Mouse (Mus musculus): ENCODE results near the gene Parva. TPM values are rescaled to one million over a fixed set of nuclear protein-coding genes. Genes with fewer than 3 reads are reported as not detected.

Gene Parva
- polyA plus RNA-seq, 1 experiment from 2014 or later: 107 TPM

GRCm38 (mm10) chr7:112530924-112531323 lies 103.6 kb downstream of the Parva start:
- Histone ChIP-seq H3K27me3 (no peaks in the 10 kb centered on the region), H3K9me3 (replicated peaks) (no peaks in the 10 kb centered on the region), H3K4me3 (replicated peaks) (no peak overlapping the region), H3K9ac (no peak overlapping the region), H3K36me3 (no peaks in the 10 kb centered on the region), H3K4me2 (no peak overlapping the region), H3K4me1 (peaks cover 42% of the 10 kb centered on the region), H3K27ac (no peak overlapping the region)
- WGBS: 66% methylated on average over 5 of the region's 5 CpGs
- ATAC-seq (replicated peaks; ENCODE audit: low FRiP score): no peak

GRCm38 (mm10) chr7:112534148-112534547 lies 106.8 kb downstream of the Parva start:
- Histone ChIP-seq H3K4me3 (replicated peaks) (no peak overlapping the region), H3K4me2 (no peak overlapping the region), H3K4me1 (peaks cover 23% of the 10 kb centered on the region), H3K27me3 (no peaks in the 10 kb centered on the region), H3K9ac (no peak overlapping the region), H3K36me3 (no peaks in the 10 kb centered on the region), H3K27ac (peak overlapping the region; percentile 69; the same call in 1 of the 2 replicates), H3K9me3 (replicated peaks) (no peaks in the 10 kb centered on the region)
- no peak for ATAC-seq (replicated peaks; ENCODE audit: low FRiP score)
- 67% methylated on average over 3 of the region's 3 CpGs for WGBS

- 36% methylated on average over 16 of the region's 16 CpGs for WGBS
- no peak overlapping the region for H3K9ac ChIP-seq
- no peak overlapping the region for H3K4me3 ChIP-seq (replicated peaks)
- 0 out of 2 replicates have a peak, but pooled peaks have one; percentile 36 for ATAC-seq (replicated peaks; ENCODE audit: low FRiP score)
- H3K9me3 ChIP-seq (replicated peaks): no peaks in the 10 kb centered on the region
- H3K27ac ChIP-seq: peak overlapping the region; percentile 69
- H3K27me3 ChIP-seq: no peaks in the 10 kb centered on the region
- H3K4me2 ChIP-seq: no peak overlapping the region
- H3K36me3 ChIP-seq: no peaks in the 10 kb centered on the region
- H3K4me1 ChIP-seq: peaks cover 23% of the 10 kb centered on the region
Observed at GRCm38 (mm10) chr7:112535408-112535921, 108.2 kb downstream of the Parva start.

- 82% methylated on average over 3 of the region's 3 CpGs for WGBS
- Histone ChIP-seq H3K36me3 (peaks cover 67% of the 10 kb centered on the region), H3K4me1 (no peaks in the 10 kb centered on the region), H3K4me2 (no peak overlapping the region), H3K9ac (no peak overlapping the region), H3K27ac (no peak overlapping the region), H3K4me3 (replicated peaks) (no peak overlapping the region), H3K9me3 (replicated peaks) (no peaks in the 10 kb centered on the region), H3K27me3 (no peaks in the 10 kb centered on the region)
- ATAC-seq (replicated peaks; ENCODE audit: low FRiP score): no peak
Observed at GRCm38 (mm10) chr7:112549136-112549535, 121.8 kb downstream of the Parva start.

GRCm38 (mm10) chr7:112561504-112561903 lies 134.2 kb downstream of the Parva start:
- no peaks in the 10 kb centered on the region for H3K9me3 ChIP-seq (replicated peaks)
- H3K9ac ChIP-seq: no peak overlapping the region
- WGBS: 89% methylated on average over 3 of the region's 3 CpGs
- H3K4me2 ChIP-seq: no peak overlapping the region
- peaks cover 70% of the 10 kb centered on the region for H3K36me3 ChIP-seq
- H3K4me1 ChIP-seq: no peaks in the 10 kb centered on the region
- no peak for ATAC-seq (replicated peaks; ENCODE audit: low FRiP score)
- H3K4me3 ChIP-seq (replicated peaks): no peak overlapping the region
- no peaks in the 10 kb centered on the region for H3K27me3 ChIP-seq
- no peak overlapping the region for H3K27ac ChIP-seq

GRCm38 (mm10) chr7:112567004-112567403 lies 139.7 kb downstream of the Parva start:
- WGBS: 96% methylated on average over 4 of the region's 4 CpGs
- Histone ChIP-seq H3K9ac (no peak overlapping the region), H3K36me3 (peaks cover 62% of the 10 kb centered on the region), H3K9me3 (replicated peaks) (no peaks in the 10 kb centered on the region), H3K27me3 (no peaks in the 10 kb centered on the region), H3K27ac (no peak overlapping the region), H3K4me1 (0 out of 2 replicates have a peak, but pooled peaks cover 5% of the 10 kb centered on the region), H3K4me3 (replicated peaks) (no peak overlapping the region), H3K4me2 (no peak overlapping the region)
- ATAC-seq (replicated peaks; ENCODE audit: low FRiP score): no peak

GRCm38 (mm10) chr7:112568961-112569360 lies 141.7 kb downstream of the Parva start:
- no peak overlapping the region for H3K4me2 ChIP-seq
- H3K4me3 ChIP-seq (replicated peaks): no peak overlapping the region
- H3K4me1 ChIP-seq: 0 out of 2 replicates have a peak, but pooled peaks cover 5% of the 10 kb centered on the region
- H3K36me3 ChIP-seq: peaks cover 57% of the 10 kb centered on the region
- H3K9me3 ChIP-seq (replicated peaks): no peaks in the 10 kb centered on the region
- ATAC-seq (replicated peaks; ENCODE audit: low FRiP score): no peak
- H3K27me3 ChIP-seq: no peaks in the 10 kb centered on the region
- 50% methylated on average over 5 of the region's 5 CpGs for WGBS
- H3K27ac ChIP-seq: no peak overlapping the region
- no peak overlapping the region for H3K9ac ChIP-seq

GRCm38 (mm10) chr7:112581621-112582020 lies 154.3 kb downstream of the Parva start:
- Histone ChIP-seq H3K4me1 (no peaks in the 10 kb centered on the region), H3K27me3 (no peaks in the 10 kb centered on the region), H3K36me3 (peaks cover 80% of the 10 kb centered on the region), H3K9me3 (replicated peaks) (no peaks in the 10 kb centered on the region), H3K4me2 (no peak overlapping the region), H3K9ac (no peak overlapping the region), H3K27ac (no peak overlapping the region), H3K4me3 (replicated peaks) (no peak overlapping the region)
- 75% methylated on average over 6 of the region's 6 CpGs for WGBS
- no peak for ATAC-seq (replicated peaks; ENCODE audit: low FRiP score)

GRCm38 (mm10) chr7:112582882-112583405 lies 155.6 kb downstream of the Parva start:
- ATAC-seq (replicated peaks; ENCODE audit: low FRiP score): no peak
- Histone ChIP-seq H3K4me2 (no peak overlapping the region), H3K9ac (no peak overlapping the region), H3K4me1 (no peaks in the 10 kb centered on the region), H3K36me3 (peaks cover 72% of the 10 kb centered on the region), H3K9me3 (replicated peaks) (no peaks in the 10 kb centered on the region), H3K27me3 (no peaks in the 10 kb centered on the region), H3K27ac (no peak overlapping the region), H3K4me3 (replicated peaks) (no peak overlapping the region)
- WGBS: 85% methylated on average over 6 of the region's 6 CpGs

- Histone ChIP-seq H3K27me3 (no peaks in the 10 kb centered on the region), H3K4me1 (no peaks in the 10 kb centered on the region), H3K36me3 (peaks cover 52% of the 10 kb centered on the region), H3K4me2 (no peak overlapping the region), H3K27ac (no peak overlapping the region), H3K9me3 (replicated peaks) (no peaks in the 10 kb centered on the region), H3K4me3 (replicated peaks) (no peak overlapping the region), H3K9ac (no peak overlapping the region)
- ATAC-seq (replicated peaks; ENCODE audit: low FRiP score): no peak
- 43% methylated on average over 1 of the region's 1 CpGs for WGBS
Observed at GRCm38 (mm10) chr7:112587449-112587848, 160.1 kb downstream of the Parva start.

- H3K4me1 ChIP-seq: peaks cover 3% of the 10 kb centered on the region; the same call in 1 of the 2 replicates
- H3K4me3 ChIP-seq (replicated peaks): no peak overlapping the region
- no peak overlapping the region for H3K4me2 ChIP-seq
- no peak for ATAC-seq (replicated peaks; ENCODE audit: low FRiP score)
- H3K36me3 ChIP-seq: peaks cover 31% of the 10 kb centered on the region
- no peak overlapping the region for H3K27ac ChIP-seq
- no peaks in the 10 kb centered on the region for H3K27me3 ChIP-seq
- H3K9me3 ChIP-seq (replicated peaks): no peaks in the 10 kb centered on the region
- H3K9ac ChIP-seq: no peak overlapping the region
- WGBS: 50% methylated on average over 6 of the region's 6 CpGs
Observed at GRCm38 (mm10) chr7:112589530-112589929, 162.2 kb downstream of the Parva start.

GRCm38 (mm10) chr7:112593586-112593985 lies 166.3 kb downstream of the Parva start:
- WGBS: 73% methylated on average over 5 of the region's 5 CpGs
- no peak for ATAC-seq (replicated peaks; ENCODE audit: low FRiP score)
- H3K4me3 ChIP-seq (replicated peaks): no peak overlapping the region
- peaks cover 5% of the 10 kb centered on the region for H3K36me3 ChIP-seq
- H3K9ac ChIP-seq: no peak overlapping the region
- H3K27me3 ChIP-seq: no peaks in the 10 kb centered on the region
- no peaks in the 10 kb centered on the region for H3K9me3 ChIP-seq (replicated peaks)
- H3K4me1 ChIP-seq: peaks cover 10% of the 10 kb centered on the region; the same call in 1 of the 2 replicates
- H3K27ac ChIP-seq: no peak overlapping the region
- no peak overlapping the region for H3K4me2 ChIP-seq

All from kidney, embryonic 15.5 days (tissue).